Mouse (Mus musculus): ENCODE measurements around the gene Ppp1r13b. TPM values are rescaled to one million over a fixed set of nuclear protein-coding genes. Genes with fewer than 3 reads are reported as not detected.

Gene Ppp1r13b
- polyA plus RNA-seq, 1 experiment from 2014 or later: 17.9 TPM

DNA sequence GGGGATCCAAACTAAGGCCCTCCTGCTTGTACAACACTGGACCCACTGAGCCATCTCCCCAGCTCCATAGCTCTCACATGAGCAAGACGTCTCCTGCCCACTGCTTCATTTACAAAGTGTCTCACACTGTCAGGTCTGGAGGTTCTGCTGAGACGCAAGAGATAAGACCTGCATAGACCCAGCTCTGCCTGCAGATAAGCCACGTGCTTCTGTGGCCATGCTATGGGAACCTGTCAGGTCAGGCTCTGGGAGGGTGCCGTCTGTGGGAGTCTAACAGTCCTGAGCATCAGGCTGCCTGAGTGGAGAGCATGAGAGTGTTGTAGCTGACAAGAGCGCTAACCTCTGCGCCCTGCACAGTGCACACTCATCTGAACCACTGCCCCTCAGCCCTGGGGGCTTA lies 120.9 kb downstream of the Ppp1r13b start:
- Histone ChIP-seq H3K4me1 (ENCODE audit: control insufficient read depth, insufficient read depth, low read depth, low read length) (no peaks in the 10 kb centered on the region), H3K9me3 (ENCODE audit: control insufficient read depth, low read length) (no peaks in the 10 kb centered on the region), H3K9ac (ENCODE audit: low read depth, low read length) (no peak overlapping the region), H3K4me3 (ENCODE audit: low read length) (no peak overlapping the region), H3K27me3 (replicated peaks; ENCODE audit: control insufficient read depth, insufficient read depth, low read length) (no peaks in the 10 kb centered on the region), H3K4me2 (ENCODE audit: low read length) (no peak overlapping the region), H3K36me3 (ENCODE audit: control insufficient read depth, insufficient read depth, low read length) (peaks cover 65% of the 10 kb centered on the region), H3K27ac (ENCODE audit: low read depth, low read length) (no peak overlapping the region)
- no peak for ATAC-seq
- WGBS: 96% methylated on average over 6 of the region's 6 CpGs

- H3K9ac ChIP-seq (ENCODE audit: low read depth, low read length): no peak overlapping the region
- WGBS: 68% methylated on average over 14 of the region's 15 CpGs
- no peaks in the 10 kb centered on the region for H3K9me3 ChIP-seq (ENCODE audit: control insufficient read depth, low read length)
- no peaks in the 10 kb centered on the region for H3K27me3 ChIP-seq (replicated peaks; ENCODE audit: control insufficient read depth, insufficient read depth, low read length)
- ATAC-seq: no peak
- H3K4me1 ChIP-seq (ENCODE audit: control insufficient read depth, insufficient read depth, low read depth, low read length): no peaks in the 10 kb centered on the region
- no peak overlapping the region for H3K4me2 ChIP-seq (ENCODE audit: low read length)
- no peak overlapping the region for H3K4me3 ChIP-seq (ENCODE audit: low read length)
- H3K27ac ChIP-seq (ENCODE audit: low read depth, low read length): no peak overlapping the region
- H3K36me3 ChIP-seq (ENCODE audit: control insufficient read depth, insufficient read depth, low read length): peaks cover 70% of the 10 kb centered on the region
Observed at GRCm38 (mm10) chr12:111785174-111785573, 122.7 kb downstream of the Ppp1r13b start.

DNA sequence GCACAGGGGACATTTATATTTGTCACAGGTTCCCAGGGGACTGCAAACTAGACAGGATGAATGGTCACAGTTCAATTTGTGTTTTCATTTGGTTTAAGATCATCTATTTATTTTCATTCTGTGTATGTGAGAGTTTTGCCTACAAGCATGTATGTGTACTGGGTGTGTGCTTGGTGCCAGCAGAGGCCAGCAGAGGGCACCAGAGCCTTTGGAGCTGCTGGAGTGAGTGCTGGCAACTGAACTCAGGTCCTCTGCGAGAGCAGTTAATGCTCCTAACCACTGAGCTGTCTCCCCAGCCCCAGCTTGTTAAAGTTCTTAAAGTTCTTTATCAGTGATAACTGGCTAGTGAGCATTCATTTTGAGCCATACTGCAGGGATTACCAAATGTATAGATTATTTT lies 128.4 kb downstream of the Ppp1r13b start:
- no peak for ATAC-seq
- WGBS: 100% methylated on average over 1 of the region's 1 CpGs
- Histone ChIP-seq H3K27ac (ENCODE audit: low read depth, low read length) (no peak overlapping the region), H3K4me1 (ENCODE audit: control insufficient read depth, insufficient read depth, low read depth, low read length) (no peaks in the 10 kb centered on the region), H3K27me3 (replicated peaks; ENCODE audit: control insufficient read depth, insufficient read depth, low read length) (no peaks in the 10 kb centered on the region), H3K4me3 (ENCODE audit: low read length) (no peak overlapping the region), H3K4me2 (ENCODE audit: low read length) (no peak overlapping the region), H3K9me3 (ENCODE audit: control insufficient read depth, low read length) (no peaks in the 10 kb centered on the region), H3K9ac (ENCODE audit: low read depth, low read length) (no peak overlapping the region), H3K36me3 (ENCODE audit: control insufficient read depth, insufficient read depth, low read length) (peaks cover 66% of the 10 kb centered on the region)

Other genes starting within 250 kb of the Ppp1r13b start
- 1,949 and 2,238 TPM in 2 replicates for gene Ckb, start 235.8 kb downstream of the Ppp1r13b start, polyA plus RNA-seq (2015; fragmentation: Nextera tagmentation; extraction: Ambion mirVana)
- 8.8 and 11.1 TPM in 2 replicates for gene Trmt61a, start 230.0 kb downstream of the Ppp1r13b start, polyA plus RNA-seq (2015; fragmentation: Nextera tagmentation; extraction: Ambion mirVana)
- gene Bag5, start 194.9 kb downstream of the Ppp1r13b start, polyA plus RNA-seq (2015; fragmentation: Nextera tagmentation; extraction: Ambion mirVana): 65.3 and 65.7 TPM in 2 replicates
- 52.9 and 54.7 TPM in 2 replicates for gene Apopt1, start 194.8 kb downstream of the Ppp1r13b start, polyA plus RNA-seq (2015; fragmentation: Nextera tagmentation; extraction: Ambion mirVana)
- gene Klc1, start 149.3 kb downstream of the Ppp1r13b start, polyA plus RNA-seq (2015; fragmentation: Nextera tagmentation; extraction: Ambion mirVana): 630 and 654 TPM in 2 replicates
- gene Xrcc3, start 94.2 kb downstream of the Ppp1r13b start, polyA plus RNA-seq (2015; fragmentation: Nextera tagmentation; extraction: Ambion mirVana): 3.3 and 4.2 TPM in 2 replicates
- gene Zfyve21, start 93.9 kb downstream of the Ppp1r13b start, polyA plus RNA-seq (2015; fragmentation: Nextera tagmentation; extraction: Ambion mirVana): 44.7 and 46.9 TPM in 2 replicates
- 694 and 757 TPM in 2 replicates for gene Atp5mpl, start 58.9 kb upstream of the Ppp1r13b start, polyA plus RNA-seq (2015; fragmentation: Nextera tagmentation; extraction: Ambion mirVana)
- gene Tdrd9, start 63.4 kb upstream of the Ppp1r13b start, polyA plus RNA-seq (2015; fragmentation: Nextera tagmentation; extraction: Ambion mirVana): 0.24 and 0.29 TPM in 2 replicates
- not detected in 2 replicates for gene Rd3l, start 73.2 kb upstream of the Ppp1r13b start, polyA plus RNA-seq (2015; fragmentation: Nextera tagmentation; extraction: Ambion mirVana)
- 2.2 and 2.6 TPM in 2 replicates for gene Aspg, start 198.6 kb upstream of the Ppp1r13b start, polyA plus RNA-seq (2015; fragmentation: Nextera tagmentation; extraction: Ambion mirVana)
- 2.5 and 3.8 TPM in 2 replicates for gene Kif26a, start 238.1 kb upstream of the Ppp1r13b start, polyA plus RNA-seq (2015; fragmentation: Nextera tagmentation; extraction: Ambion mirVana)

All from hindbrain, embryonic 16.5 days (tissue).